Mouse (Mus musculus) frontal cortex, postnatal 25 days (tissue): Measurements from ENCODE around the gene Slc35f1.

Source experiments
- DNase-seq, 2 experiments: peaks; one replicate each; pipeline ENCODE4 v3.0.0; 2022; ENCODE audit warnings: low spot score in 2 of 2

The Slc35f1 gene

DNA sequence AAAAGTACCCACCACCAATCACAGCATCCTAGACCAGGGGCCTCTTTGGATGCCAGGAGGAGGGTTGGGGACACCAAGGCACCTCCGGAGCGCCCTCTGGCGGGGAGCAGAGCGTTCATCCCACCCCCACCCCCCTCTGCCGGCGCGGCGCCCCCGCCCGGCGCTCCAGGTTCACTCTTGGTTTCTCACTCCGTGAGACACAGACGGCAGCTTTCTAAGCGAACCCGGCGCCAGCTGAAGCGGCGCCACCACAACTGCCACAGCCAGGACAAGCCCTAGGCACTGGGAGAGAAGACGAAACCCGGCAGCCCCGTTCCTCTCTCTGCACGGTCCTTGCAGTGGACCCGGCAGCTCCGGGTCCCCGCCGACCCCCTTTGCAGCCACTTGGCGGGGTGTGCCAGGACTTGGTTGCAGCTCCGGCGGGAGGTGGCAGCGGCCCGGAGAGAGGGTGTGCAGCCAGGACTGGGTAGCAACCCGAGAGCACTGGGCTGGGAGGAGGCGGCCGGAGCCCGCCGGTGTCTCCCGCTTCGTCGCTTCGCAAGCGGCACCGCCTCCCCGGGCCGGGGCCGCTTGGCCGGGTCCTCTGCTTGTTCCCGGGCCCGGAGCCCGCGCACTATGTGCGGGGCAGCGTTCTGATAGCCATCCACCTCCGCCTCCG lies at the start of gene Slc35f1:
TSS of gene Slc35f1 (plus strand) at position 200 of the 658 bp plus-strand sequence.
- peak; percentile 50 to 60 for DNase-seq

DNA sequence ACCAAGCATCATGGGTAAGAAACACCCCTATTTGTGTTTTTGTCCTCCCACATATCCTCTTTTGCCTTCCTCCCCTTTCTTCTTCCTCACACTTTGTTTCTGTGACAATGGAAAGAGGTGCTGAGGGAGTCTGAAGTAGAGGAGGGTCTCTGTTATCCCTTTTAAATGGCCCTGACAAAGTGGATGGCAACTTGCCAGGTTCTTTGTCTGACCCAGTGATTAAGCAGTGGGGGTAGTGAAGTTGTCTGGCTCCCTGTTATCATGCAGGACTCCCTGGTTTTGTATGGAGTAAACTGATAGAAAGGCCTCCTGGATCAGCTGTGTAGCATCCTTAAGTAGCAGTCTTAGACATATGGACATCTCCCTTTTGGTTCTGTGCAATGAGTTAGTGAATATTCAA lies 19.1 kb upstream of the Slc35f1 start:
- DNase-seq: no peak

DNA sequence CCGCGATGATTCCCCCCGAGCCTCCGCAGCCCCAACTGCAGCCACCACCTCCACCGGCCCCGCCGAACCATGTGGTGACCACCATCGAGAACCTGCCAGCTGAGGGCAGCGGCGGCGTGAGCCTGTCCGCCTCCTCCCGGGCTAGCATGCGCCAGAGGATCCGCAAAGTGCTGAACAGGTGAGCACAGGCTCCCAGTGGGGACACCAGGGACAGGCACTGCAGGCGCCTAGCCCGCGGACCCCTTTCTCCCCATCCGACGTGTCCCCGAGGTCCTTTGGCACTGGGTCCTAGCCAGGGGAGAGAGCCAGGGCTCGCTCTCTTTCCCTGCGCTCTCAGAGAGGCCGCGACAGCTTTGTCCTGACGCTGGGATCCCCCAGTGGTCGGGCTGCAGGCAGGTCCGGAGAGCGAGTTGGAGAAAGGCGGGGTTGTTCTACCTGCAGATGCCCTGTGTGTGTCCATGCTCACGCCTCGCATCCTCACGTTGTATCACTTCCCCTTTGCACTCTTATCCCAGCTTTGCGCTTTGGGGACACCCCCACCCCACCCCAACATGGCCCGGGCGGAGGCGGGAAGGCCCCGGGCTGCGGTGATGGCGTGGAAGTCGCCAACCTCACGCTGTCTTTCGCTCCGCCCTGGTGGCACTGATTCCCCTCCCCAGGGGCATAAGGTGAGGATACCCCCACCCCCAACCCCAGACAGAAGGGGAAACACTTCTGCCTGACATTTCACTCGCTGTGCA lies 829 bp downstream of the Slc35f1 start:
- DNase-seq: peak; percentile 18 to 28

DNA sequence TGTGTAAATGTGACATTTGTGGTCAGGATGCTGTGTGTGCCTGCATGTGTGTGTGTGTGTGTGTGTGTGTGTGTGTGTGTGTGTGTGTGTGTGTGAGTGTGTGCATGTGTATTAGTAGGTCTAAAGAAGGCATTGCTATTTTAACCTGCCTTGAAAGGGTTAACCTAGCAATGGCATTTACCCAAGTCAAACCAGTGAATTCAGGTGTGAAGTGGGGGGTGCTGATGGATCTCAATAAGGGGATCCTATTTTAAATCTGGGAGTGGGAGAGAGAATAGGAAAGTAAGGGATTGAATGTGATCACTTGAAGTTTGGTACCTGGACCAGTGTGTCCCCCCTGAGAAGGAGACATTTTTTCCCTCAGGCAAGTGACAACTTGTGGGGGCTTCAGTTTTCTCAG lies 13.4 kb downstream of the Slc35f1 start:
- no peak for DNase-seq

DNA sequence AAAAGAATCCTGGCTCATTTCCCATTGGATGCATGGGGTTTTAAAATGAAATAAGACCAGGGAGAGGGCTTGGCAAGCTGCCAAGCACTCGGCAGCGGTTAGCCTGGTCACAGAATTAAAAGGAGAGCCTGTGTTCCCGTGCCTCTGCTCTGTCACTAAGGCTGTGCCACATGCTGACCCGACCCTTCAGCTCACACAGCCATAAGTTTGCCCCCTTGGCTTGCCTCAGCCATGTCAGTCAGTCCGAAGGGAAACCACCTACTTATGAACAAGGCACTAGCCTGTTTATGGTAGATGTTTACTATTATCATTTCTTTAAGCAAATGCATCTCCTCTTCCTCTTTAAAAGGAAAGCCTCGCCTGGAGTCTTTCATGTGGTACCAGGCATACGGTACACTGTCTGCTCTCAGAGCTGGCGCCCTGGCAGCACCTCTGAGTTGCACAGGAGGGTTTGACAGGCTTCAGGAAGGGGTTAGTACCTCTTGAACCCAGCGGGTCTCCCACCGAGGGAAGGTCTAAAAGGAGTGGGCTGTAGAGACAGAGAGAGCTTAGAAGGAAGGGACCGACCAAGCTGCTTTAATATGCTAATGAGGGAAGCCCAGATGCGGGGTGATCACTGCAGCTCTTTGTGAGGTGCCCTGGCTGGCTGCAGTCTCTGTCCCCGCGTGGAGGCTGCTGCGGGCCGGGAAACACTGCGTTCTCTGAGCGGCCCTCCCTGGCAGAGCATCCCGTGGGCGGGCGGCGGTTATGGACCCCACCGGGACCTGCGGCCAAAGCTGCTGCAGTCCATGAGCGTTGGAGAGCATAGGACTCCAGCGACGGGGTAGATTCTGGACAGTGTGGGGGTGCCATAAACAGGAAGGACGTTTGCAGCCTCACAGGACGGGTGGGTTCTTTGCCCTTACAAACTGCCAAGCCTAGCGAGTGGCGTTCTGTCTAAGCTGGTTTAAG lies 14.0 kb downstream of the Slc35f1 start:
- DNase-seq: peak; percentile 29

DNA sequence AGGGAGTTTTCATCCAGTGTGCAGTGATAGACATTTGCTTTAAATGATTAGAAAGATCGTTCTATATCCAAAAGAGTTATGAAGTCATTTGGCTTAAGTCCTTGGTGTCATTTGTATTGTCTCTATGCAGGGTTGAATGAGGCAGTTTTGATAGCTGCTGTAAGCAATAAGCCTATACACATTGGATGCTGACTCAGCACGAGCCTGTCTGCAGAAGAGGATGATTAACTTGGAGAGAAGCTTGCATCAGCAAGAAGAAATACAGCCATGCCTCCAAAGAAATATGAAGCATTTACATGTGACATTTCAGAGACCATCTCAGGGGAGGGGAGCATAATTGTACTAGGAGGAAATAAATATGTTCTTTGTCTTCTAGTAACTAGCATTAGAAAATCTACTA lies 19.1 kb downstream of the Slc35f1 start:
- DNase-seq: no peak

DNA sequence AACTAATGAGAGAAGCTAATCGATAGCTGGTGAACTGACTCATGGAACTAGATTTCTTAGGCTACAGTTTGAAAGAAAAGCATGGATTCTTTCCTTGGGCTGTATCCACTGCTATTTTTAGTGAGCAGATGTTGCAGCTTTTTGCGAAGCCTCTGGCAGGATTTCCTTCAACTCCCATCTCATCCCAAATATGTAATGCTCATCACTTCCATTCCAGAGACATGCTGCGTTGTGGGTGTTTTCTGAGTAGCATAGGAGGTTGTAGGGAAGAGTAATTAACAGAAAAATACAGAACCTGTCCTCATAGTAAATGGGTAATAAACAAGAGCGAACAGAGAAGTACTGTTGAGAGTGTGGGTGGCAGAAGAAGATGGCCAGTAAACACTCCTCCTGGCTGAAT lies 21.8 kb downstream of the Slc35f1 start:
- DNase-seq: no peak

DNA sequence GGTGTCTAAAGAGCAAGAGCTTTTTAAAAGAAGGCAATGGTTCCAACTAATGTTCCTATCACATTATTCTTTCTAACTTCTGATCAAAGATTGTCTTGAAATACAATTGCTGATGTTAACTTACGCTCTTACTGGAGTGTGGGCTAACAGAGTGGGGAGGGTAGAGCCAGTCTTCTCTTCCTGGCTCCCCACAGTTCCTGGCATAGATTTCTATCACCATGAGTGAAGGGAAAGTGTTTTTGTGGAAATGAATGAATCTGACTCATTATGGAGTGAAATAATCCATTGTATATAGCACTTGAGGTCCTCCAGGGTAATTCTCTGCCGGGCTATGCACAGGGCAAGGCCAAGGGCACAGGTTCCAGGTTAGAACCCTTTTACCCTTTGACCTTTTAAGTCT lies 24.2 kb downstream of the Slc35f1 start:
- DNase-seq: no peak

DNA sequence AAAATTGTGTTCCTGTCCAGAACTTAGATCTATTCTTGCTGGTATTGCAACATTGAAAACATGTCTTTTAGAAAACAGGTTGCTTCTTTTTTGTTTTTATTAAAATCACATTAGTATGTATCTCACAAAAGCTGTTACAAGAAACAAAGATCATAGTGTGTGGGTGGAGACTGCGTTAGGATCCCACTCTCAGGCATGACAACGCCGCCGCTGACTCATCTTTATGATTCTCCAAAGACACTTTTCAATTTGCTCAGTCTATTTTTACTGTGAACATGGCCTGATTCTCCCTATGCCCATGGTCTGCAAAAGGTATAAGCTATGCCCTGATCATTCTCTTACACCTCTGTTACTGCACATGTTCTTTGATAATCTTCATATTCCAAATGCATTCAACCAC lies 24.8 kb downstream of the Slc35f1 start:
- no peak for DNase-seq

DNA sequence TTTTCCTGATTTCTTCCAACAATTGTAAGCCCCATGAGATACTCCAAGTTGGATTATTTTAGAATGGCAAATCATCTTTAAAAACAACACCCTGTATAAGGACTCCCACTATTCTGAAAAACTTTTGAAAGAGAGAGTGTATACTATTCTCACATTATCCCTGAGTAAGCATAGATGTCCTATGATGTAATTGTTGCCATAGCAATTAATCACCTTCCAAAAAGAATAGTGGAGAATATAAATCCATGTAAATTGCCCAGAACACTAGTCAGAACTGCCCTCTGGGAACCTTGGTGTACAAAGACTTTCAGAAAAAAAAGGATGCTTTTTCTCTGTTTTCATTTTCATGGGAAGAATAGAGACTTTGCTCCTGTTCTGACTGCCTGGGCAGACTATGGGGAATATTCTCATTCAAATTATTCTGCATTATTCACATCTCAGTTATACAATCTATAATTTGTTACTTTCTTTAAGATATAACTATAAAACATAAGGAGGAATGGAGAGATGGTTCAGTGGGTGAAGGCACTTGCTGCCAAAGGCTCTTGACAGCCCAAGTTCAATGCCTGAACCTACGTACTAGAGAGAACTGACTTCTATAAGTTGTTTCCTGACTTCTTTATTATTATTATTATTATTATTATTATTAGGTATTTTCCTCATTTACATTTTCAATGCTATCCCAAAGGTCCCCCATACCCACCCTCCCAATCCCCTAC lies 28.0 kb downstream of the Slc35f1 start:
- no peak for DNase-seq

DNA sequence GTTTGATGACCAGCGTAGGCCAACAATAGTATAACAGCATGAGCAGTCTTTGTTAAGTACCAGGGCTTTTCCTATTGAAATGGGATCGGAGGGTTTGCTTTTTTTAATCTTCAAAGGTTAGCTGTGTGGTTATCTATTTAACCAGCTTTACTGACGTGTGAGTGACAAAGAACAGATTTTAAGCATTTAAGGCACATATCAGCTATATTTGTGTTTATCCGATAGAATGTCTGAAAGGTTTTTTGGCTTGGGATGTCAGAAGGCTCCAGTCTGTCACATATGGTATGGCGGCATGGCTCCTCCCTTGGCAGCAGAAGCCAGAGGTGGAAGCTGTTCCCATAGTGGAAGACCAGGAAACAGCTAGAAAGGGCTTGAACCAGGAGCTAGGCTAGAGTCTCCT lies 36.3 kb downstream of the Slc35f1 start:
- no peak for DNase-seq

DNA sequence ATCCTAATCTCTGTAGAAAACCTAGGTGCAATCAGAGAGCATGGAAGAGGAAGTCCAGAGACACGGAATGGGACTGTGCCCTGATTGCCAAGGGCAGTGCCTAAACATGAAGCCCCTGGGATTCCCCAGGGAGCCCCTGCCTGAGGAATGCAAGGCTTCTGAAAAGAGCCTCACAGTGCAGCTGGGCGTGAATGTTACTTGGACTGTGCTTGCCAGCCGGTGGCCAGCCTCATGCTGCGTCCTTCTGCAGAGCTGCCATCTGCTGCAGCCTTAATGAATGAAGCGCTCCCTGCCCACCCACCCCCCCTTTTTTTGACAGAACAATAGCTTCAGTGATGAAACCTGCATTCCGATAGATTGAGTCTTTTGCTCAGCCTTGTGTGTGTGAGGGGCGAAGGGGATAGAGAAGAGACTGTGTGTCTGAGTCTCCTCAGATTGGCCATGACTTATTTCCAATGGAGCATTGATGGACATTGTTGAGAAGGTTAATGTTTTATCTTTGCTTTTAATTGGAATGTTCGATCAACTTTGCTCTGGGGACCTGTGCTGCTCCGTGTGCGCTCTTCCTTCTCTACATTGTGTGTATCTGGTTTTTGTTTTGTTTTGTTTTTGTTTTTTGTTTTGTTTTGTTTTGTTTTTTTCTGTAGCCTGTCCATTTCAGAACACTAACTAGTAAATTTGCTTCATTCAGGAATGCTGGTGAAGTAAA lies 52.5 kb downstream of the Slc35f1 start:
- no peak for DNase-seq

DNA sequence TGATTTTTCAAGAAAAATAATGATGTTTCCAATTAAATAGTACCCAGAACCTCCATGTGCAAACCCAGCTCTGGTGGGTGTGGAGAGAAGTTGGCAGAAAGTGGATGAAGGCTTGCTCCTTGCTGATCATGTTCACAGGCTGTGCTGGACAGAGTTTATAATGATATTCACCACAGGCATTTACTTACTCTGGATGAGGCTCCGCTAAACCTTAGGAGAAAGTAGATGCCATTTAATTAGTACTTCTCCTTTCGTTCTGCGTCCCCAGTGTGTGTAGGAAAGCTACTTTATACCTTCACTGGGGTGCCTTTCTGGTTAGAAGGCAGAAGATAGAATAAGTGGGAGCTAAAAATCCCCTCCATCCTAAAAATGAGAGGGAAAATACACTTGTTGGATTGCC lies 53.5 kb downstream of the Slc35f1 start:
- DNase-seq: no peak

DNA sequence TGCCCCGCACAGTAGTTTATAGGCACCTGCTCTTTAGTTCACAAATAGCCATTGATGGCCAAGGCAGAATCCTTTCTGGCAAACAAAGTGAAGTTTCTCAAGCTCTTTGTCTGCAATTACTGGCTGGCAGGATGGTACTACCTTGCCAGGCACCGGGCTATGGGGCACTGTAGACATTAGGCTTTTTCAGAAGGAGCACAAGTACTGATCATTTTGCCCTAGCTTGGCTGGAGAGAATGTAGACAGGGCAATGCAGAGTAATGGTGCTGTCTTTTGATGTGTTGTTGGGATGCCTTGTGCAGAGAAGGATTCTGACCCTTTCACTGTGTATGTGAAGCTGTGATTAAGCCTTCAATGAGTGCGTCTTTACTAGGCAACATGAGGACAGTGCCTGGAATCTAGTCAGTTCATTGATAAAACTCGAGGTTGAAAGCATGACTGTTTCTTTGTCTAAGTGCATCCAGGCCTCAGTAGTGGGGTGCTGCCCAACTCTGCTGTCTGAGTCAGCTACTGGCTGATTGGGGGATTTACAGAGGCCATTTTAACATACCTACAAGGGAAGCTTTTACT lies 57.8 kb downstream of the Slc35f1 start:
- DNase-seq: no peak

DNA sequence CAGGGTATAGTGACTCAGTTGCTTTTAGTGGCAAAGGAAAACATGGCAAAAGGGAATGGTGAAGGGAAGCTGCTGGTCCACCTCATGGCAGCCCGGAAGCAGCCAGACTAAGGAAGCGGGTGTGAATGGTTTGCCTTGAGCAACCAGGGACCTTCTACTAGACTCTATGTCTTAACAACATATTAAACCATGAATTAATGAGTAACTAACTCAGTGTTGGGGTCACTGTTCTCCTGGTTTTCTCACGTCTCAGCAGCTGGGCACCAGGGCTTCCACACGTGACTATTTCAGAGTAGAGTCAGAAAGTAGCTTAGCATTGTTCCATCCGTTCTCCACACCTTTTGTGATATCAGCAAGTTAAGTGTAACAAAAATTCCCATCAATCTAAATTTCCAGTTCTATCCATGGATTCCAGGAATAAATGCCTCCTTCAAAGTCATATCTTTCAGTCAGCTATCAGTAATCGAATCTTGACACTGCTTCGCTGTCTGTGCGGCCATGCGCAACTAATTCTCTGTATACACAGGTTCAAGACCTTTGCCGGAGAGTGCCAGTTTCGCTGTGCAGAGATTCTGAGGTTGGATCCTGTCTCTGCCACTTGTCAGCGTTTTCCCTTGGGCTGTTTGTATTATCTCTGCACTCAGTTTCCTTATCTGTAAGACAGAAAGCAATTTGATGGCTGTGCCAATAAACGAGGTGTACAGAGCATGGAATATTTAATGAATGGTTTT lies 65.8 kb downstream of the Slc35f1 start:
- DNase-seq: no peak

DNA sequence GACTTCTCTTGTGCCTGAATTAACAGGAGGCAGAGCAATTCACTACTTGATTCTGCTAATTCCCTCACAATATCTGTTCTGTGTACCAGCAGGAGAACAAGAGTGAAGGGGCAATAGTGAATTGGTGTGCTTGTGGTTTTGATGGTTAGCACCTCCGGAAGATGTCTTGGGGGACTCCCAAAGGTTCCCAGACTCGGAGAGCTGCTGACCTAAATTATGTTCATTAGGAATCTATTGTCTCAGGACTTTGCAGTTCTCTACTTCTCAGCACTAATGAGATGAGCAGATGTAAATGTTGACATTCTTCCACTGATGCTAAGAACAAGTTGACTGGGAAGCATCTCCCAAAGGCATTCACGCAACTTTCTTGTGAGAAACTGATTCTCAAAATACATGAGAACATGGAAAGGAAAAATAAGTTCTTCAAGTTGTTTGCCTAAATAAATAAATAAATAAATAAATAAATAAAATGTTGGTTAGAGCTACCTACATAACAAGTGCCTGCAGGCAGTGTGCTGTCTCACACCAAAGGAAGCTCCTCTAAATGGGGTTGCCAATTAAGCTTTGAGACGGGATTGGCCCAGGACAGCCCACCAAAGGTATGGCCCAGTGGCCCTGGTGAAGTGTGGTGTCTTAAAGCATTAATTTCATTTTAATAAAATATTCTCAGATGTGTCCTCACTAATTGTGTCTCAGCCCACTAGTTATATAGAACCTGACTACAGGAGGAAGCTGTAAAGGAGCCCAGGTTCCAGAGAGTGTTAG lies 67.3 kb downstream of the Slc35f1 start:
- DNase-seq: no peak

DNA sequence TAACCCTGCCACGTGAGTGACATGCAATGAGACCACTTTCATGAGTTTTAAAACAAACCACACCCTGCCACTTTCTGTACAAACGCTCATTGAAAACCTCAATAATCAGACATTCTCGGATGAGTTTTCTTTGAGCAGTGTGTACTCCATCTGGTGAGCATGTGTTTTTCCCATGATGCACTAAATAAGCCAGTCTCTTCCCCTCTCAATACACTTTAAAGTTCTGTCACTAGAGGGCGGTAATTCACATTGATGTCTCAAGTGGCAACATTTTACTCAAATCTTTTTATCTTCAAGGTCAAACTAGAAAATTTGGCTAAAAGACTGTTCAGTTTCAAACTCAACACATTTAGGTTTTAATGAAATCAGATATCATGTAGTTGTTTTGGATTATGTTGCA lies 68.3 kb downstream of the Slc35f1 start:
- no peak for DNase-seq

DNA sequence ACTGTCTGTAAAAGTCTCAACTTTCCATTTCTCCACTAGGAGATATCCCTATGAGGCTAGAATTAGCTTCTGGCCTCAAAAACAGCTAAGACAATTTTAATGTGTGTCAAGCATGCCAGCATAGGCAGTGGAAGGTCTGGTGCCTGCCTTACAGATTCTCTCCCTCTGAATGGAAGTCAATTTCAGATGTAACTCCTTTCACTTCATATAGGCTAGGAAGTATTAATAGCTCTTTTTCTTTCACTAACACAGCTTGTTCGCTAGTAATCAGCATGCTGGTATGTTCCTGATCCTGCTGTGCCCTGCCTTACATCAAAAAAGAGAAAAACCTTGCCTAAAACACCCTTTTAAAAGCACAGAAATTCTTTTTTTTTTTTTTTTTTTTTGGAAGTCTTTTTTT lies 70.2 kb downstream of the Slc35f1 start:
- DNase-seq: no peak

DNA sequence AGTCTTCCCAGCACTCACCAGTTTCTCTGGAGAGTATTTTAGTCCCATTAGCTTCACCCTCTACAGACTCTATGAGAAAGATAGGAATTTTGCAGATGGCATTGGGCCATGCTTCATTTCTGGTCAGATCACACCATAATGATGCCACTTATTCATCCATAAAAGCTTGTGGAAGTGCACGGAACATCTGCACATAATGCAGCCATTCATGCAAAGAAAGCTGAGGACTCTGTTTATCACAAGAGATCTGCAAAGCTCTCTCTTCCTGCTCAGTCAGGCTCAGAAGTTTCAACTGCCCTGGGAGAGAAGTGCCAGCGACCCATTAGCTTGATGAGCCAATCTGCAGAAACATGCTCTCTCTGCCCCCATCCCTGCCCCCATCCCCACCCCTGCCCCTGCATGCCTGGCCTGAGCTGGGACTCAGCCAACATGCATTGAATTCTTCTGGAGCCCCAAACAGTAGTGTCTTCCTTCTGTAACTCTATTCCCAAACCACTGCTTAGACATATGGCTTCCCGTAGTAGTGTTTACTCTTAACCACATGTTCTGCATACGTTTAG lies 89.7 kb downstream of the Slc35f1 start:
- no peak for DNase-seq
